Mouse (Mus musculus) CH12.LX (cell line): Measurements from ENCODE around the gene Abcc2. TPM values are rescaled to one million over a fixed set of nuclear protein-coding genes. Genes with fewer than 3 reads are reported as not detected.

Experiments
- DNase-seq: peaks from one replicate; pipeline ENCODE4 v3.0.0-alpha.2; 2013; ENCODE audit errors: extremely low read depth
- H3K27ac ChIP-seq: 2 replicates; pipeline ENCODE4 v1.5.1; 2012; ENCODE audit warnings: low read depth, mild to moderate bottlenecking, control low read depth, moderate library complexity; ENCODE audit not compliant: insufficient read depth
- H3K27me3 ChIP-seq: replicated peaks from 2 replicates; pipeline ENCODE3; 2012; ENCODE audit warnings: inconsistent platforms
- H3K36me3 ChIP-seq, 2 experiments: replicated peaks in 1 of 2; 2 replicates each; pipeline versions ENCODE3 to v1.6.1; 2012; ENCODE audit warnings: inconsistent platforms in 1 of 2, low read length in 1 of 2, mild to moderate bottlenecking in 1 of 2, mixed read lengths in 1 of 2, moderate library complexity in 1 of 2; ENCODE audit not compliant: control insufficient read depth in 1 of 2, insufficient read depth in 1 of 2
- H3K4me1 ChIP-seq, 2 experiments: 2 replicates each; pipeline ENCODE4 v1.6.1; 2012; ENCODE audit warnings: inconsistent platforms in 1 of 2, moderate library complexity in 1 of 2; ENCODE audit not compliant: insufficient read depth in 2 of 2, control insufficient read depth in 1 of 2
- H3K4me2 ChIP-seq: 2 replicates; pipeline ENCODE4 v1.6.1; 2012; ENCODE audit warnings: low read depth, mild to moderate bottlenecking, control low read depth; ENCODE audit not compliant: poor library complexity, insufficient read depth, severe bottlenecking
- H3K4me3 ChIP-seq, 3 experiments: fragments of 150-350 bp in 1 of 3; sonication (generic) in 1 of 3; replicated peaks in 1 of 3; 2 replicates each; pipeline versions ENCODE3 to v1.5.1; 2011 to 2012; ENCODE audit warnings: low read depth in 2 of 3, low read length in 2 of 3, mild to moderate bottlenecking in 2 of 3, moderate library complexity in 2 of 3, control low read depth in 1 of 3, improper control_type of control experiment in 1 of 3, inconsistent platforms in 1 of 3, mixed read lengths in 1 of 3; ENCODE audit not compliant: poor library complexity in 1 of 3
- H3K79me2 ChIP-seq: replicated peaks from 2 replicates; pipeline ENCODE4 v1.6.1; 2012; ENCODE audit warnings: mild to moderate bottlenecking, moderate library complexity; ENCODE audit not compliant: control insufficient read depth, poor library complexity, insufficient read depth, severe bottlenecking; ENCODE audit errors: extremely low read depth
- H3K9ac ChIP-seq: 2 replicates; pipeline ENCODE4 v1.6.1; 2012; ENCODE audit warnings: low read depth, mild to moderate bottlenecking, control low read depth, moderate library complexity; ENCODE audit not compliant: insufficient read depth
- H3K9me3 ChIP-seq: replicated peaks from 2 replicates; pipeline ENCODE3; 2012; ENCODE audit warnings: low read length, inconsistent platforms, mixed read lengths
- CHD1 ChIP-seq: IDR thresholded peaks from 2 replicates; pipeline ENCODE4 v1.6.1; 2012; ENCODE audit warnings: low read depth, low read length, improper control_type of control experiment, inconsistent platforms
- E2F4 ChIP-seq: IDR thresholded peaks from 2 replicates; pipeline ENCODE4 v1.6.1; 2011; ENCODE audit warnings: low read depth, low read length, improper control_type of control experiment; ENCODE audit not compliant: insufficient replicate concordance
- ETS1 ChIP-seq: conservative IDR thresholded peaks from 2 replicates; pipeline ENCODE4 v1.6.1; 2012; ENCODE audit warnings: low read depth, mild to moderate bottlenecking, inconsistent platforms, low read length, improper control_type of control experiment, moderate library complexity
- HCFC1 ChIP-seq: IDR thresholded peaks from 2 replicates; pipeline ENCODE4 v1.6.1; 2012; ENCODE audit warnings: low read depth, mild to moderate bottlenecking, inconsistent platforms, low read length, improper control_type of control experiment
- IRF4 ChIP-seq: IDR thresholded peaks from 2 replicates; pipeline ENCODE4 v1.6.1; 2014; ENCODE audit warnings: low read depth, mild to moderate bottlenecking, inconsistent platforms, low read length, improper control_type of control experiment
- KAT2A ChIP-seq: IDR thresholded peaks from 2 replicates; pipeline ENCODE4 v1.6.1; 2012; ENCODE audit warnings: low read length, improper control_type of control experiment, inconsistent platforms; ENCODE audit not compliant: insufficient replicate concordance
- MAX ChIP-seq: IDR thresholded peaks from 2 replicates; pipeline ENCODE4 v1.6.1; 2011; ENCODE audit warnings: low read length, improper control_type of control experiment
- MAZ ChIP-seq: IDR thresholded peaks from 2 replicates; pipeline ENCODE4 v1.6.1; 2012; ENCODE audit warnings: low read depth, mild to moderate bottlenecking, inconsistent platforms, low read length, improper control_type of control experiment, moderate library complexity
- MEF2A ChIP-seq: IDR thresholded peaks from 2 replicates; pipeline ENCODE4 v1.6.1; 2014; ENCODE audit warnings: low read depth, mild to moderate bottlenecking, inconsistent platforms, low read length, improper control_type of control experiment, borderline replicate concordance
- MYC ChIP-seq: IDR thresholded peaks from 2 replicates; pipeline ENCODE4 v1.6.1; 2011; ENCODE audit warnings: low read depth, mild to moderate bottlenecking, improper control_type of control experiment, low read length
- NRF1 ChIP-seq: IDR thresholded peaks from 2 replicates; pipeline ENCODE4 v1.6.1; 2014; ENCODE audit warnings: low read depth, mild to moderate bottlenecking, inconsistent platforms, low read length, improper control_type of control experiment, moderate library complexity
- RCOR1 ChIP-seq: conservative IDR thresholded peaks from 2 replicates; pipeline ENCODE4 v1.6.1; 2012; ENCODE audit warnings: low read depth, mild to moderate bottlenecking, inconsistent platforms, low read length, improper control_type of control experiment
- SMC3 ChIP-seq: IDR thresholded peaks from 2 replicates; pipeline ENCODE4 v1.6.1; 2011; ENCODE audit warnings: low read depth, low read length, improper control_type of control experiment
- TBP ChIP-seq: conservative IDR thresholded peaks from 2 replicates; pipeline ENCODE4 v1.6.1; 2011; ENCODE audit warnings: low read depth, low read length, improper control_type of control experiment
- TCF12 ChIP-seq: IDR thresholded peaks from 2 replicates; pipeline ENCODE4 v1.6.1; 2014; ENCODE audit warnings: low read depth, mild to moderate bottlenecking, inconsistent platforms, low read length, improper control_type of control experiment
- UBTF ChIP-seq: IDR thresholded peaks from 2 replicates; pipeline ENCODE4 v1.6.1; 2012; ENCODE audit warnings: low read depth, mild to moderate bottlenecking, inconsistent platforms, low read length, improper control_type of control experiment, moderate library complexity
- USF2 ChIP-seq: conservative IDR thresholded peaks from 2 replicates; pipeline ENCODE4 v1.6.1; 2011; ENCODE audit warnings: low read depth, low read length, improper control_type of control experiment
- ZKSCAN1 ChIP-seq: IDR thresholded peaks from 2 replicates; pipeline ENCODE4 v1.6.1; 2012; ENCODE audit warnings: low read depth, inconsistent platforms, low read length, improper control_type of control experiment, borderline replicate concordance
- ZMIZ1 ChIP-seq: IDR thresholded peaks from 2 replicates; pipeline ENCODE4 v1.6.1; 2012; ENCODE audit warnings: low read depth, mild to moderate bottlenecking, inconsistent platforms, low read length, improper control_type of control experiment
- dilution Hi-C: fragments of 300-500 bp; cut with MboI; formaldehyde crosslinking; loops from 2 replicates; pipeline ENCODE4 v1.14.3; 2020; ENCODE audit warnings: low sequenced_read_pairs; ENCODE audit not compliant: extremely low pct_unique_long_range_greater_than_20kb, extremely low pct_ligation_motif_present
- in situ Hi-C: fragments of 300-500 bp; cut with MboI; formaldehyde crosslinking; loops from 3 replicates; pipeline ENCODE4 v1.14.3; 2019; ENCODE audit warnings: low sequenced_read_pairs, low pct_ligation_motif_present, low pct_unique_long_range_greater_than_20kb, mixed read lengths
- polyA plus RNA-seq: library from polyadenylated mRNA; unstranded; fragments of >175 nt; gene quantifications from 2 replicates; pipeline ENCODE4 v1.2.1, GENCODE M21; 2012; ENCODE audit warnings: low read depth; ENCODE audit not compliant: insufficient read length
- total RNA-seq, 2 experiments: library from RNA; depleted of rRNA; stranded (reverse); fragments of 300-350 nt in 1 of 2; fragments of >200 nt in 1 of 2; gene quantifications; 2 replicates each; pipeline ENCODE4 v1.2.3; 2012 to 2014

The Abcc2 gene
- total and polyA plus RNA-seq, 3 experiments, result 0.08 to 0.39 (median 0.09) TPM

DNA sequence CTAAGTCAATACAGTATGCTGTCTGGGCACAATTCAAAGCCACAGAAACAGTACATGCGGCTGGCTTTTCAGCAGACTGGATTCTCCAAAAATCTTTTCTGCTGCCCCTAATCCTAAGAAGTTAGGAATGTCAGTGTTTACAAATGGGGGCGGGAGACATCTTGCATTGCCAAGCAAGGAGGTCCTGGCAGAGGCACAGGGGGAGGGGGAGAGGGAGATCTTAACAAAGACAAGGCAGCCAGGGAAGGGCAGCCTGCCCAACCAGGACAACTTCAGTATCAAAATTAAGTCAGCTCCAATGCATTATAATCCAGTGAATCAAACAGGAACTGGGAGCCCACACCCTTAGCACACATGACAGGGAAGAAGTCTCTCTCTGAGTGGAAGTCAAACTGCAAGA is 94.0 kb downstream of the Abcc2 start:
- H3K4me2 ChIP-seq, result no peak overlapping the region
- peaks cover 0 to 34% of the 10 kb centered on the region in 2 experiments; a peak in 2 of 4 replicates for H3K4me1 ChIP-seq
- no peak overlapping the region for H3K9ac ChIP-seq
- dilution Hi-C loops (no loop called here), in situ Hi-C loops (no loop called here)
- H3K36me3 ChIP-seq, result peaks cover 0 to 26% of the 10 kb centered on the region in 2 experiments
- no peaks in the 10 kb centered on the region for H3K79me2 ChIP-seq
- no peak for DNase-seq
- no peak overlapping the region for H3K4me3 ChIP-seq
- TF ChIP-seq CHD1 (no peak), MAZ (no peak), USF2 (no peak), UBTF (no peak), MEF2A (no peak), HCFC1 (no peak), MYC (no peak), TBP (no peak), KAT2A (no peak), TCF12 (no peak), RCOR1 (no peak)
- H3K27me3 ChIP-seq, result no peaks in the 10 kb centered on the region
- H3K9me3 ChIP-seq, result no peaks in the 10 kb centered on the region
- H3K27ac ChIP-seq, result no peak overlapping the region

- in situ Hi-C loops (no loop called here), dilution Hi-C loops (no loop called here)
- no peaks in the 10 kb centered on the region for H3K27me3 ChIP-seq
- H3K36me3 ChIP-seq, result peaks cover 0 to 20% of the 10 kb centered on the region in 2 experiments
- peaks cover 3% of the 10 kb centered on the region for H3K9me3 ChIP-seq
- no peak overlapping the region for H3K4me2 ChIP-seq
- TF ChIP-seq CHD1 (no peak), SMC3 (no peak), IRF4 (no peak), ZKSCAN1 (no peak), NRF1 (no peak), E2F4 (no peak), TBP (no peak), MAZ (no peak), MAX (no peak), ETS1 (no peak), RCOR1 (no peak), HCFC1 (no peak), ZMIZ1 (no peak), MEF2A (no peak)
- H3K9ac ChIP-seq, result no peak overlapping the region
- no peaks in the 10 kb centered on the region for H3K79me2 ChIP-seq
- no peak overlapping the region for H3K4me3 ChIP-seq
- H3K4me1 ChIP-seq, result peaks cover 0 to 34% of the 10 kb centered on the region in 2 experiments; a peak in 2 of 4 replicates
- no peak for DNase-seq
- H3K27ac ChIP-seq, result no peak overlapping the region
Observed at GRCm38 (mm10) chr19:43877364-43877763, 95.4 kb downstream of the Abcc2 start.
